Mouse (Mus musculus) hematopoietic stem cell, adult 5-6 weeks (primary cell): ENCODE results near the gene Nudt2. TPM values are rescaled to one million over a fixed set of nuclear protein-coding genes. Genes with fewer than 3 reads are reported as not detected.
"Not testable (repeated sequence)": the region's sequence is repeated elsewhere in the genome, so short reads cannot be mapped to it uniquely, and the experiment has no call there.

Experiments used
- ATAC-seq, 2 experiments: fragments of 125-278 bp in 1 of 2; replicated peaks in 1 of 2; 2 replicates each; pipeline ENCODE4 v1.8.0; 2016 to 2017; ENCODE audit warnings: inconsistent platforms in 2 of 2, mild to moderate bottlenecking in 2 of 2, moderate number of reproducible peaks in 2 of 2, low read depth in 1 of 2, moderate TSS enrichment in 1 of 2; ENCODE audit not compliant: low FRiP score in 2 of 2, poor library complexity in 2 of 2, severe bottlenecking in 2 of 2, insufficient read depth in 1 of 2, low TSS enrichment in 1 of 2
- total RNA-seq: library from RNA; stranded (forward); fragments of 172-1452, 232-1000 nt; gene quantifications from 2 replicates; pipeline ENCODE4 v1.2.3, GENCODE M21; 2017

The Nudt2 gene
- total RNA-seq, result 26.6 and 29.1 TPM in 2 replicates

DNA sequence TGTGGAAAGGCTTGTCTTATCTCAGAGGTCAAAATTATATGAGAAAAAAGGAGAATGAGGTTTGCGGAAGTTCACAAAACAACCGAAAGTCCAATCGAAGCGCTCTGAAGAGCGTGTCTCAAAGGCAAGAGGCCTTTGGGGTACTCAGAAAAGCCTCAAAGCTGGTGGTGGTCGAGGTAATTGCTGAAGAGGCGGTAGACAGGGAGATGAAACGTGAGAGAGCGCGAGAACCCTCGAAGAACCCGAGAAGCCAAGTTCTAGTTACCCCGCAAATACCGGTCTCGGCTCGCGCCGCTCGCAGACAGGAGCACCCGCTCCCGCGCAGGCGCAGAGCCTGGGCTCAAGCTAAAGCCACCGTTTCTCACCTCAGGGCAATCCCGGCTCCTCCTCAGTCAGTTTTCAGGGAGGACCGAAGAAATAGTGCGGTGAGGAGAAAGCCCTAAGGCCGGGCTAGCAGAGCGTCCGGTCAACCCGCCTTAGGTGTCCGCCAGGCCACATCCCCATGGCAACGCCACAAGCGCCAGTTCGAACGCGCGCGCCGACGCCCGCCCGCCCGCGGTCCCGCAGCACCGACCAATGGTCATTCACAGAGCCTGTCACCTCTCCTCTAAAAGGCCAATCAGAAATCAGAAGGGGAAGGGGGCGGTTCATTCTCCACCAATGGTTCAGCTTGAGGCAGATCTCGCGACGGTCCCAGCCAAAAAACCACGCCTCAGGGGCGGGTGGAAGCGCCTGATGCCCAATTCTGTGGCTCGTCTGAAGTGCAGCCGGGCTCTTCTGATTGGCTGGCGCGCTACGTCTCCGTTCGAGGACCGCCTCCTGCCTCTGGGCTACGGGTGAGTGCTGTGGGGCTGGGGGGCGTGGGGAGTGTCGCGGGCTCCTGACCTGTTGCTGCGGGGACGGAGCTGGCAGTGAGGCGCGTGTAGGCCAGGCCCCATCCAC lies at the start of gene Nudt2, which contains the start of gene Kif24:
Gene Nudt2, plus strand, starts transcription at position 807 of the 942 bp plus-strand sequence.
Gene Kif24, minus strand, starts transcription at position 543 of the 942 bp plus-strand sequence.
- peak; percentile 97 to 98 for ATAC-seq

GRCm38 (mm10) chr4:41416966-41417365 lies 48.0 kb upstream of the Nudt2 start:
- no peak for ATAC-seq

- ATAC-seq, result no peak
Measured at GRCm38 (mm10) chr4:41438931-41439330, 26.0 kb upstream of the Nudt2 start.

GRCm38 (mm10) chr4:41442790-41443302 lies 22.1 kb upstream of the Nudt2 start:
- ATAC-seq, result no peak; a peak in 1 of 4 replicates

- ATAC-seq, result no peak
Measured at GRCm38 (mm10) chr4:41447595-41447994, 17.4 kb upstream of the Nudt2 start.

DNA sequence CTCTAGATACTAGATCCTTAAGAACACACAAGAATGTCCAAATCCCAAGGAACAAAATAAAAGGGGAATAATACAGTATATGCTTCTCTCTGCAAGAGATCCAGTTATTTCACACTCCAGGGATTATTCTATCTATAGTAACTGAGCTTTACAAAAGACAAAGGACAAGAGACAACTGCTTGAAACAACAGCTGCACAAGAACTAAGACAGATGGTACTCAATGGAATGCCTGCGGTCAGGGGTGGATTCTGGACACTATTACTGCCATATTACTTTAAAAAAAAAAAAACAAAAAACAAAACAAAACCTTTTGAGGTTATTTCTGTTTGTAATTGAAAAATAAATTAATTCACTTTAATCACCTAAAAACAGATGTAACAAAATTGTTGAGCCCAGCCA lies 4.3 kb upstream of the Nudt2 start:
- ATAC-seq, result no peak

- ATAC-seq, result not testable (repeated sequence)
Measured at GRCm38 (mm10) chr4:41463051-41463738, 1.8 kb upstream of the Nudt2 start.

DNA sequence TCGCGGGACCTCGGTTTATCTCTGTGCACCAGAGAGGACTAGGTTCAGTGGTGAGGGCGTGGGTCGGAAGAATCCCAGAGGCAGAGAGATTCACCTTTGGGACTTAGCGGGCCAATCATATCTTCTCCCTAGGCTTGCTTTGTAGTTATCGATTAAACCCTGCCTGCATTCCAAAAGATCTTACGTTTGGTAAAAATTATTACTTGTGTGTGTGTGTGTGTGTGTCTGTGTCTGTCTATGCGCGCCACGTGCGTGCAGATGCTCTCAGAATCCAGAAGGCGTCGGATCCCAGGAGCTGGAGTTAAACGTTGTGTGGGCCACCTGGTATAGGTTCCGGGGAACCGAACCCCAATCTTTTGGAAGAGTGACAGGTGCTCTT lies 325 bp downstream of the Nudt2 start:
- no peak for ATAC-seq

GRCm38 (mm10) chr4:41468396-41469080 lies 3.6 kb downstream of the Nudt2 start:
- 0 out of 4 replicates have a peak, but pooled peaks of 1 of the 2 experiments have one; percentile 8 for ATAC-seq

GRCm38 (mm10) chr4:41469199-41469598 lies 4.2 kb downstream of the Nudt2 start:
- ATAC-seq, result no peak

GRCm38 (mm10) chr4:41470051-41470683 lies 5.2 kb downstream of the Nudt2 start:
- ATAC-seq, result no peak

DNA sequence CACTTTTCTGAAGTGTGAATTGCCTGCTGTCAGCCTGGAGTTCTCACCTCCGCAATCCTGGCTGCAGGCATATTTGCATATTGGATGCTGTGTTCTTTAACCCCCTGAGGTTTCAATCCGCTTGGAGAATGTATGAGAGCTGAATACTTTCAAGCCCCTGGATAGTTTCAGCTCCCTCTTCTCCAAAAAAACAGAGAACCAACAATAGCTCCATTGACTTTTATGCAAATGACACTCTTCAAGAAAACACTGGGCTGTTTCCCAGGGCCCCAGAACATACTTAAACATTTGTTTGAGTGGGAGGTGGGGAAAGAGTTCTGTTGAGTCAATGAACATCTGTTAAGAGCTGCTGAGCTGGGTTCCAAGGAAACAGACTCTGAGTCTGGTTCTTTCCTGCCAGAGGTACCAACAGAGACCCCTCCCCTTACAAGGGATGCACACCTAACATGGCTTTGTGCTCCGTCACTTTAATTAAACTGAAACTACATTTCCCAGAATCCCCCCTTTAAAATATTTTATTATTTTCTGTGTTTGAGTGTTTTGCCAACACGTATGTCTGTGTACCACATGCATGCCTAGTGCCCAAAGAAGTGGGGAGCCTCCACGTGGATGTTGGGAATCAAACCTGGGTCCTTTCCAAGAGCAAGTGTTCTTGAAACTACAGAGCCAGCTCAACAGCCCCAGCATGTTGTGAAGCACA lies 5.9 kb downstream of the Nudt2 start:
- ATAC-seq, result no peak

GRCm38 (mm10) chr4:41471384-41471689 lies 6.4 kb downstream of the Nudt2 start:
- ATAC-seq, result no peak

- no peak for ATAC-seq
Measured at GRCm38 (mm10) chr4:41477648-41478160, 12.8 kb downstream of the Nudt2 start.

DNA sequence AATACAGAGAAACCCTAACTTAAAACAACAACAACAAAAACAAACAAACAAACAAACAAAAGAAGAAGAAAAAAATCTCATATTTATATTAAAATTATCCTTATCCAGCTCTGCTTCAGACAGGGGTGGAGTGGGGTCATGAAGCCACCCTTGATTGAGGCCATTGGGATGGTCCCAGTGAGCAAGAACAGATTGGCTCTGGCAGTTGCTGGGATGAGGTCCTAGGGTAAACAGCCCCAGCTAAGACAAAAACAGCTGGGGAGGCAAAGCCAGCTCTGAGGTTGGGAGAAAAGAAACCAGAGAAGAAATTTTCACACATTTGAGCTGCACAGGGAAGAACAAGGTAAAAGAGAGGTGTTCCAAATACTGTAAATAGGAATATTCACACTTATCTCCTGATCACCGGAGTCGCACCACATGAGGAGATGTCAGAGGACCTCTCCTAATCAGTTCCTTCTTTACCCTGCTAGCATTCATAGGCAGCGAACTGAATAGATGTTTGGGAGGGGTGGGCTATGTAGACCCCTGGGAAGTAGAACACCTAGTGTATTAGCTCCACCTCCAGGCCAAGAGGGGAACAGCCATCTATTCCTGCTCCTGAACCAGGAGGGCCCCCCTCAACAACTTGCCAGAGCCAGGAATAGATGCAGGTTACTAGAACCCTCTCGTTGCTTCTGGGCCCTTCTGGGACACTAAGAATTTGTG lies 14.0 kb downstream of the Nudt2 start:
- ATAC-seq, result no peak

DNA sequence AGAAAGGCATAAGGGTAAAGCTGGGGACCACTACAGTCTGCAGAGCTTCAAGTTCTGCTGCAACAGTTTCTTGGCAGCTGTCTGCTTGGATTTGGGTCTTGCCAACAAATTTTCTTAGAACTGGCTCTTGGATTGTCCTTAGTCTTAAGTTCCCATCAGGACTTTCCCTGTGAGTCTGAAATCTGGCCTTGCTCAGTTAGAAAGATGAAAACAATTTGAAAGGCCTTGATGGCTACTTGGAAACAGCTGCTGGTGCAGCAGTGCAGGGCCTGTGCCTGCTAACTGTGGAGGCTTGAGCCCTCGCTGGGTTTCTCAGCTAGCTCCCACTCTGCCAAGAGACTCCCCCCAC lies 14.5 kb downstream of the Nudt2 start:
- ATAC-seq, result no peak
